ENCODE assay signal across 8 mouse cellular contexts in genomic region chr7:36696406-36697117, GRCm38 (mm10). TPM values are rescaled to one million over a fixed set of nuclear protein-coding genes. Genes with fewer than 3 reads are reported as not detected.
DNase-seq lines count a peak whose midpoint lies in the region; ATAC-seq lines count a peak whose summit lies in the region.

No protein-coding gene starts in this region.

- H3K27ac ChIP-seq in forebrain, embryonic 15.5 days (replicated peaks), result peak overlapping the region; percentile 84

- H3K9ac ChIP-seq in forebrain, embryonic 15.5 days (replicated peaks), result peak overlapping the region; percentile 78

- peak; percentile 24 for ATAC-seq in forebrain, embryonic 15.5 days (replicated peaks)
- peak; percentile 61 for ATAC-seq in megakaryocyte, adult 5-6 weeks (ENCODE audit: poor library complexity, severe bottlenecking)
- ATAC-seq in megakaryocyte-erythroid progenitor cell, adult 5-6 weeks (replicated peaks; ENCODE audit: low FRiP score, low TSS enrichment, poor library complexity, severe bottlenecking), result no peak

- no peaks in the 10 kb centered on the region for H3K9me3 ChIP-seq in forebrain, embryonic 15.5 days

- H3K4me1 ChIP-seq in forebrain, embryonic 15.5 days, result peaks cover 46% of the 10 kb centered on the region

- peak overlapping the region; percentile 94 for H3K4me2 ChIP-seq in forebrain, embryonic 15.5 days (replicated peaks)

- no peaks in the 10 kb centered on the region for H3K36me3 ChIP-seq in forebrain, embryonic 15.5 days

- peak overlapping the region; percentile 90 for H3K4me3 ChIP-seq in forebrain, embryonic 15.5 days

- peaks cover 40% of the 10 kb centered on the region for H3K27me3 ChIP-seq in forebrain, embryonic 15.5 days

- DNase-seq in adrenal gland, adult 18-20 months (ENCODE audit: low spot score in 2 of 2), result peak; percentile 59 to 68
- DNase-seq in cerebellum, adult 11-12 months, result peak; percentile 58
- DNase-seq in heart, postnatal 4 days, result peak; percentile 69
- DNase-seq in layer of hippocampus, postnatal 36 days, result peak; percentile 60 to 62
- DNase-seq in right cerebral cortex, postnatal 36 days (ENCODE audit: low spot score in 2 of 2), result peak; percentile 46 to 49

- WGBS in forebrain, embryonic 15.5 days, result under 1% methylated on average over 61 of the region's 62 CpGs

RNA-seq across cellular contexts. Expression of gene Tshz3, which starts 1.4 kb away (rescaled TPM):
- 1 to 10 TPM; 3.4 to 3.8 TPM for total RNA-seq in adrenal gland, adult 18-20 months (2021)
- 20.0 and 20.8 TPM in 2 replicates for polyA plus RNA-seq in forebrain, embryonic 15.5 days (2015; fragmentation: Nextera tagmentation; extraction: Ambion mirVana)
- total RNA-seq in heart, postnatal 4 days (2021), result 1 to 10 TPM; 5.5 to 6.1 TPM
- total RNA-seq in layer of hippocampus, postnatal 36 days (2021), result 10 to 100 TPM; 12.4 to 12.9 TPM
- 0.21 and 0.33 TPM in 2 replicates for total RNA-seq in megakaryocyte, adult 5-6 weeks (2015)
- 0.07 and 0.41 TPM in 2 replicates for total RNA-seq in megakaryocyte, adult 5-6 weeks (2017)
- total RNA-seq in megakaryocyte-erythroid progenitor cell, adult 5-6 weeks (2014; fragmentation: Nextera tagmentation), result not detected in 2 replicates
- 0.15 TPM in 1 of 2 replicates, not detected in the other for total RNA-seq in megakaryocyte-erythroid progenitor cell, adult 5-6 weeks (2017)
